Mouse (Mus musculus) kidney, postnatal 25 days (tissue): ENCODE measurements at regions not wholly inside any gene's neighbourhood (a gene's known extent, or its start where the extent isn't known, plus 50 kb on each side); places are given as distances from the start of the nearest gene placed in this dataset.

Source experiments
- DNase-seq, 2 experiments: peaks; one replicate each; pipeline ENCODE4 v3.0.0; 2021; ENCODE audit warnings: mixed read lengths in 2 of 2

DNA sequence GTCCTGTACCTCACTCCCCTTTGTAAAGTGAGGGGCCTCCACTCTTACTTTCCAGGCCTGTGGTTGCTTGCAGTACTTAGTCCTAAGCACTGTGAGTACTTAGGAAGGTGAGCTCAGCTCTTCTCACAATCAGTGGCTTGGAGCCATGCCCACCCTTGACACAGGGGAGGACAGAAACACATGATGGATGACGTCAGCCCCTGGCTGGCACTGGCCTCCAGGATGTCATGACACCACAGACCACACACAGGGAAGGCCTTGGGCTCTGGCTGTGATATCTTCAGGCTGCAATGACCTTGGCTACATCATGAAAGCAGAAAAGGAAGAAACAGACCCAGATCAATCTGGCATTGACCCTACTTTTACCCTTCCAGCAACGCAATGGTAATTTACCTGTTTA is 113.0 kb upstream of the Zmiz1 start:
- DNase-seq: peak; percentile 45 to 60

DNA sequence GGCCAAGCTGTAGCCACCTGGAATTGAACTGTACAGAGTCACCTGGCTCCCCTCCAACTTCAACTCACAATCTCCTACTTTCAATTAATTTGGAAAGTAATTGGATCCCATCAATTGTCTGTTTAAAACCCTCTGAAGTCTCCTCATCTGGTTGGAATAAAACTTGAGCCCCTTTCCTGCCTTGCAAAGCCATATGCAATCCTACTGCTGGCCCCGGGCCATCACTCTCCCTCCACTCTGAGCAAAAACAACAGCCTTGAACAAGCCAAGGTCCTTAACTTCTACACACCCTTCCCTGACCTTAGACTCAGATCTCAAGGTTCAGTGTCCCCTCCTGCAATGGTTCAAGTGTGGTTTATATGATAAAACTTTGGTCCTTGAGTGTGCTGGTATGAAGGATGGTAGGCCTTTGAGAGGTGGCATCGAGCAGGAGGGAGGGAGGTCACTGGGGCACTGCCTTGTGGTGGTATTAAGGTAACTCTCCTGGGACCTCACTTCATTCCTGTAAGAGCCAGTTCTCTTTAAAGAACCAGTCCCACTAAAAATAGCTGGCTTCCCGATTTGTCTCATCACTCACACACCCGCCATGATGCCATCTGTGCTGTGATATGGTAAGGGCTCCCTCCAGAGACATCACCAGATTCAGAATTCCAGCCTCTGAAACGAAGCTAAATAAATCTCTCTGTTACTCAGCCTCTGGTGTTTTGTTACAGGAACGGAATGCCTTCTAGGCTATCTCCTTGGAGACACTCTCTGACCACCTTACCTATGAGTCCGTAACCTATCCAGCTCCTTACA is 112.0 kb upstream of the Zmiz1 start:
- DNase-seq: peak; percentile 46 to 55

DNA sequence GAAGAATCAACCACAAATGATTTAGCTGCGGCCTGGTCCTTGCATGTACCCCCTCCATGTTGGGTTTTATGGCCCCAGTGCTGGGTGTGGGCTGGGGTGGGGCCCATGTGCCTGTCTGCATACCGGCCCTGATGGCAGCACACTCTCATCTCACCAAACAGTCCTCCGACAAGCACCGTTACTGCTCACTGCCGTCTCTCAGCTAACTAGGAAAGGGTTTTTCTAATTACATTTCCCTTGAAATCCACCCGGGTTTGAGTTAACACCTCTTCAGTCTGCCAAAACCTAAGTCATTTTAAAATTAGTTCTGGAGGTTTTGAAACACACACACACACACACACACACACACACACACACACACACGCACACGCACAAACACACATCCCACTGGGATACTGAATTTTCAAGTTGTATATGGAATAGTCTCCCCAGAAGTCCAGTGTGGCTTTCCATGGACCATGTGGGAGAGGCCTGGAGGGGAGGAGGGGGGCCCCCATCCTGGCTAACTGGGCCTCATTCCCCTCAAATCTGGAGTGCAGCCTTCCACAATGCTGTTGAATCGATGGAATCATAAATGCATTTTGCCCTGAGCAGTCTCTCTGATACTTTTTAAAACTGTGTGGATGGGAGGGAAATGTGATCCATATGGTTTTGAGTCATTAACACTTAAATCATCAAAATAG is 108.6 kb upstream of the Zmiz1 start:
- DNase-seq: no peak

DNA sequence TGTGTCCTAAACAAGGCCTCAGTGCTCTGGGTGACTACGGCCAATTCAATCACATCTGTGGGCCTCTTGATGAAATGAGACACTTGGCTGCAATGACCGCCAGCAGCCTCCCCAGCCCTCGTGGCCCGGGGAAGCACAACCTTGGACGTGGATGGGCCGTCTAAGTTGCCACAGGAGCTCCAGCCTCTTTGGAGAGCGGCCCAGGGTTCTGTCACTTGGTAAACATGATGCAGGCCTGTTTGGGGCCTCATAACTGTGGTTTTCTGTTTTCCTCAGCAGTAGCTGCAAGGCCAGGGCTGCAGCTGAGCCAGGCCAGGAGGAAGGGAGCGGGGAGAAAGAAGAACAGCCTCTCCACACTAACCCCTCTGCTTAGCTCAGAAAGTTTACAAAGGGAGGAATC is 105.2 kb upstream of the Zmiz1 start:
- peak; percentile 56 to 72 for DNase-seq

DNA sequence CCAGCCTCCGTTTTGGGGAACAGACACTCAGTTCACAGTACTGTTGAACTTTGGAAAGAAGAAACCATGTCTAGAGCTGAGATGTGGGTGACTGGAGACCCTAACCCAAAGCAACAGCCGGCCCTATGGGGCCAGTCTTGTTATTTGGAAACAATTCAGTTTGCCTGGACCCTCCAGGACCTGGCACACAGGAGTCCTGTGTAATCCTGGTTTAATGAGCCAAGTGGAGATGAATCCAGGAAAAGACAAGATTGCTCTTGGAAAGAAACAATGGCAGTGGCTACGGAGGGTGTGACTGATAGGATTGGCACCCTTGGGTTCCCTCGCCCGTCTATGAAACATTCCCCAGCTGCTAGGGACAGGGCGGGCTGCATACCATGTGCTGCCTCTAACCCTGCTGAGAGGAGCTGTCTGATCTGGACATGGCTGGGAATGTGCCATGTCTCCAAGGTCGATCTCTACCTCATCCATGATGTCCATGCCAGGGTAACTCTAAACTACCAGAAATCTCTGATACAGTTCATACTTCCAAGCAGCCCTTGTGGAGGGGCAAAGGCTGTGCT is 104.6 kb upstream of the Zmiz1 start:
- DNase-seq: no peak

DNA sequence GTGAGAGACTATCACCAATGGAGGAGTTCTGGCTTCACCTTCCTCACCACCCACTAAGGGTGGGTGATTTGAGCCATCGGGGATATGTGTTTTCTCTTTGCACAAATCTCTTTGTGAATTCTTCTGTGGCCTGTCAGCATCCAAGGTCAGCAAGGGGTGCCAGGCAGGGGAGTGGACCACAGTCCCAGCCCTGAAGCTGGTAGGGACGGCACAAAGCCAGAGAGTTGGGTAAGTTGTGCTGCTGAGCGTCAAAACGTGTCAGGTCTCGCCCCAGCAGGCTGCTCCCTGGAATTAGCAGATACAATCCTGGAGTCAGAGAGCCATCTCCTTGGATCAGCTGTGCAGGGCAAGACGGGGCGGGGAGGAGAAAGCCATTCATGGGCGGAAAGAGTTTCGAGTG is 101.2 kb upstream of the Zmiz1 start:
- no peak for DNase-seq

DNA sequence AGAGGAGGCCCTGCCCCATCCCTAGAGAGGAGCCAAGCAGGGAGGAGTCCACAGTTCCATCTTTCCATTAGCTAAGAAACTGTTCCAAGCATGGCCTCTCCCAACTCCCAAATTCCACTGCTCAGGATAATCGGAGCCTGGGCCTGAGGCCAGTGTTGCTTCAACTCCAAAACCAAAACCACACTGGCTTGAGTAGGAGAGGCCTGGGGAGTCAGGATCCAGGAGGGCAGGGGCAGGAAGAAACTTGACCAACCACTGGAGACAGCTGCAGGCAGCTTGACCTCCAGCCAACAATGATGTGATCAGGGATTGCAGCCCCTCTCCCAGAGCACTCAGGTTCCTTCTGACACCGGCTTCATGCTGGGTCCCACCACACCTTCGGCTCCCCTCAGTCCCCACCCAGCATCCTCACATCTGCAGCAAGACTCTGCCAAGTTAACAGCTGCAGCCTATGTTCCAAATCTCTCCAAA is 99.1 kb upstream of the Zmiz1 start:
- DNase-seq: no peak

DNA sequence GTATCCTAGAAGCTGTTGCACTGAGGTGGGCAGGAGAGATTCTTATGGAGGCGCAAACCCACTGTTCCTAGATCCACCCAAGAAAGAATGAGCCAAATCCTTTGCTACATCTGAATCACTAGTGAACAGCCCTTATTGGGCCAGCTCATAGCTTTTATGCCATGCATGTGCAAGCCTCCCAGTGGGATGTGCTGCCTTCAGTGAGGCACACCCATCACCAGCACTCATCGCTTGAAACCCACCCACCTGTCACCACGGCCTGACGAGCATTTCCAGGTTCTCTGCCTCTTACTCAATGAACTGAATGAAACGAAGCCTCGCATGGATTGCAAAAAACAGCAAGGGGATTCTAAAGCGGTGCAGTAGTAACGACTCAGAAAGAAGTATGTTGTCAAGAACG is 98.3 kb upstream of the Zmiz1 start:
- no peak for DNase-seq

DNA sequence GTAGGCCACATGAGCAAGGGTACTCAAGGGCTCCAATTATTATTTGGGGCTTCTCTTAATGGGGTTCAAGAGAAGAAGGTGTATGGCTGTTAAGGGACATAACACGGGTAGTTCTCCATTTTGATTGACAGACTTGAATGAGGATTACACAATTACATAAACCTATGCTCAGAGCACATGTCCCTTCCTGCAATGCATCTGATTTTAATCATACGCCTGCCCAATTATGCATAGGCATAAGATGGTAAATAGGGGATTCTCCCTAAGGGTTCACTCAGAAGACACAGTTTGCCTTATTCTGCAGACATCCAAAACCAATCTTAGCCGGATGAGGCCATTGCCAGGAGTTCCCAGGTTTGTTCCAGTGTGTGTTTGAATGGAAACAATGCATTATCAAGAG is 97.9 kb upstream of the Zmiz1 start:
- no peak for DNase-seq

DNA sequence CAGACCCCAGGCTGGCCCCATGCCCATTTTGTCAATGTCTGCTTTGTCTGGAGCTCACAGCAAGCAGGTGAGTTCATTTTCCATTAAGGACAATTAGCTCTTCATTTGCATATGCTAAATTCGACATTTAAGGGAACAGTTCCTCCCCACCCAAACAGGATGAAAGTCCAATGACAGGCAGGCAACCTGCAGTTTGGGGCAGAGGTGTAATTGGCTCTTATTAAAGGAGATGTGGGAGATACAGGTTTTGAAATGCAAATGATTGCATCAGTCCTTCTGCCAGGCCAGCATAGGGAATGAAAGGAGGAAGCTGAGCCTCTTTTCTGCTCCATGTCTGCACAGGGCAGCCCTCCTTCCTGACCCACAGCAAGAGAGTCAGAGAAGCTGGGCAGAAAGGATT is 96.2 kb upstream of the Zmiz1 start:
- no peak for DNase-seq

DNA sequence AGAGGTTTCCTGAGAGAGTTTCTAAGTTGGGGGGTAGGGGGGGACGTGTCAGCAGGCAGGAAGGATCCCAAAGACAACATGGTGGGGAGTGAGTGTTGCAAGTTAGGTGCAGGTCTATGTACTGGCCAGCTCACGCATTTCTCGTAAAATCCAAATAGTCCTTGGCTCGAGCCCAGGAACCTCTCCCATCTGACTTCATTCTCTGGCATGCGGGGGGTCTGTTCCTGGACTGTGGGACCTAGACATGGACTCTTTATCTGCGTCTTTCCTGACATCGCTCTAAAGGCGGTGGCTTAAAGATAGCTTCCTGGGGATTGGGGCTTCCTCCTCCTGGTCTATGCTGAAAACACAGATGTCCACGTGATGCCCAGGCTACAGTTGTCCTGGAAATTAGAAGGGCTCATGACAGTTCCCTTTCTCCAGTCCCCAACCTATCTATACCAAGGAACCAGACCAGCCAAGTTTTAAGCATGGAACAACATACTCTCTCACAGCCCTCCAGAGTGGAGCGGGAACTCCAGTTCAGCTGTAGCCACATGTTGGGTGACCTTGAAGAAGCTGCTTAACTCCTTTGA is 93.7 kb upstream of the Zmiz1 start:
- no peak for DNase-seq

DNA sequence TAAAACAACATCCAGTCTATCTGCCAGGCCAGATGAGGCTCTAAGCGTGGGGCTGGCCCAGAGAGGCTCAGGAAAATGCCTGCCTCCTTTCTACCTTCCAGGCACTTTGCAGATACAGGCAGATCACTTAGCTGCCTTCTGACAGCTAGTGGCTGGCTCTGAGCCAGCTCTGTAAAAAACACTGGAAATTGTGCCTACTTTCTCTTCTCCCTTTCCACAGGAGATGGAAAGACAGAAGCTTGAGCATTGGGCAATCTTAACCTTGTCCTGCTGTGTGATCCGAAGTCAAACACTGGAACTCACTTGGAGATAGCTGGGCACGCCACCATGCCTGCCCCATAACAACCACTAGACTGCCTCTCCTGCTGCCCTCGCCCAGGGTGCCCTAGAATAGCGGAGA is 93.0 kb upstream of the Zmiz1 start:
- no peak for DNase-seq

DNA sequence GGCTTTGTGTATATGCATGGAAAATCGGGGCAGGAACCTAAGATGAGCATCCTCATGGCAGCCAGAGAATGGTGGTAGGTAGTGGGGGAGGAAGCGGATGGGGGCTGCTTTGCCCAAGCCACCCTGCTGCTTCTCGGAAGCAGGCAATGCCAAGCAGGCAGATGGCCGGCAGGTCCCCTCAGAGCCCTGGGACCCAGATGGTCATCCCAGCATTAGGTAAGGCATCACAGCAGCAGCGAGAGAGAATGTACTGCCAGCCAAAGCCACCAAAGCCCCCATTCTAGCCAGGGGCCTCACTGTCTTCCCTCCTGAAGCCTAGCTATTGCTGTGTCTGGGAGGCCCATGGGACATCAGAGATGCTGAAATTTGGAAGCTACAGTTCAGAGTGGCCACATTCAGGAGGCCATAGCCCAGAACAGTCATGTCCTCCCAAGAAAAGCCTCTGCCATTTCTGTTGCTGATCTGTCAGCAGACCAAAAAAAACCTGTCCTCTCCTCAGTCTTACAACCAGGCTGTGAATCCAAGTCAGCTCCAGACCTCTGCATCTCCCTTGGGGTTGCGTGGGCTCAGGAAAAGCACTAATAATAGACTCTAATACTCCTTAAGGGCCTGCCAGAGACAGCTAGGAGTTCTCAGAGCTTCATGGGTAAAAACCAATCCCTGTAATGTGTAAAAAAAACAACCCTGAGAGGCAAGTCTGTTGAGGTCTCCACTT is 88.5 kb upstream of the Zmiz1 start:
- DNase-seq: no peak

DNA sequence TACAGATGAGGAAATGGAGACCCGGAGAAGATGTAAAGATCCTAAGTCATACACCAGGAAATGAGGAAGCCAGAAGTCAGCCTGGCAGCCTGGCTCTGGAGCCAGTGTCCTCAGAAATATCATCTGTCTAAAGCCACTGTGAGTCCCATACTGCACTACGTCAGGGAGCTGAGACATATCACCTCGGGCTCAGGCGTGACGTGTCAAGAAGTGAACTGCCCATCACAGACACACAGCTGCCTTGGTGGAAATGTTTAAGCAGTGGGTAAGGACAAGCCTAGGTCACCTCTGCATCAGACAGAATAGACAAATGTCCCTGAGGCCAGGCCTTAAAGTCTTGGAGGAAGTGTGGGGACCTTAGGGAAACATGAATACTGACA is 88.0 kb upstream of the Zmiz1 start:
- no peak for DNase-seq

DNA sequence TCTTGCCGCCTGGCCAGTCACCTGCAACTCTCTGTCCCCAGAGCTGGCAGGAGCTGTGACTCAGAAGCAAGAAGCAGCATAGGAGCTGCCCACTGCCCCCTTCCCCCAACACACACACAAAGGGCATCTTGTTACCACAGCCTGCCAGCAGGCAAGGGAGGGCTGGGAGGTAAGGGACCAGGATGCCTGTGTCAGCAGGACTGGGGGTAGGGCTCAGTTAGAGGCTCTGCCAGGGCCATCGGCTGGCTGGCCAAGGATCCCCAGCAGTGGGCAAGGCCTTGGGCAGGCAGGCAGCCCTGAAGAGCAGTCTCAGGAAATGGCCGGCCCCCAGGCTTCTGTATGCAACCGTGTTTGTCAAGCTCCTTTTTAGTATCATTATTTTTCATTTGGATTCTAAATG is 87.3 kb upstream of the Zmiz1 start:
- DNase-seq: peak; percentile 47 to 85

DNA sequence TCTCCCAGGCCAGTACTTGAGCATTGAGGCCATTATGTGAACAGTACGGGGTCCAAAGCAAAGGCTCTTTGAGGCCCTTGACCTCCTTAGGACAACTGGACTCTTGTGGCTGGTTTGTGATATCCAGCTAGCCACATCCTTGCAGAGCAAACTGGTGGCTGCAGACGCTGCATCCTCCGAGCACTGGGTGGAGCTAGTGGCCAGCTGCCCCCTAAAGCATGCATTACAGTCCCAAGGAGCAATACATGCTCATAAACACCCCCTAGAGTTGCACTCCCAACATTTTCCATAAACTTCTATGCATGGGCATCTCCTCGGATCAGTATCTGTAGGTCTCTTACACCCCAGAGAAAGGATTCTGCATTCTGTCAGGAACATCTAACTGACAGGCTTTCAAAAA is 86.4 kb upstream of the Zmiz1 start:
- DNase-seq: no peak

DNA sequence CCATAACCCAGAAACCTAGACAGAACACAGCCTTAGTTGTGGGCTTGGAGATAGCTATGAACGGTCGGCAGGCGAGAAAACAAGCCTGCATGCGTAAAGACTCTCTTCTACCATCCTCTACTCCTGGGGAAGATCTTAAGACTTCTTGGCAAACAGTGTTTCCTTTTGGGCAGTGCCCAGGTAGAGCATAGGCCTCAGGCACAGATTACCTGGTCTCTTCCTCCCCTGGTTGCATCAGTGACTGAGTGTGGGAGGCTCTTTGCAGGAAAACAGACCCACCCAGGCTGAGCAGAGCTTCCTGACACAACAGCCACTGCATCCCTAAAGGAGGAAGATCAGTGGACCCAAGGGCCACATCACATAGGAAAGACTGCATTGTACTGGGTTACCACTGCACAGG is 85.8 kb upstream of the Zmiz1 start:
- DNase-seq: no peak

DNA sequence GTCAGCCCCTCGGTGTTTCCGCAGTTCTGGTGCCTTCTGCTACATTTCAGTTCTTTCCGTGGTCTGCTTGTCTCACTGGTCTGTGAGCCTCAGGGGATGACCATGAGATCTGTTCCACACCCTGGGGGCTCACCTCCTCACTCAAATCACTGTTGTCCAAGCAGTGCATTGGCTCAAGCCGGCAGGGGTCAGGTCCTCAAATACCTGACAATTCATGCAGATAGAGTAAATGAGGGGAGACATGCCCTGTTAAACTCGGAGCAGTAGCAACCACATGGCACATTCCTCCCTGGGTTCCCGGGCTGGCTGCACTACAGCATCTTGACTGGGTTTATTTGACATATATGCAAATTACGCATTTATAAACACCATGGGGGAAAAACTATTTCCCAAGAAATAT is 84.0 kb upstream of the Zmiz1 start:
- peak in 1 of 2 experiments; percentile 38 for DNase-seq

DNA sequence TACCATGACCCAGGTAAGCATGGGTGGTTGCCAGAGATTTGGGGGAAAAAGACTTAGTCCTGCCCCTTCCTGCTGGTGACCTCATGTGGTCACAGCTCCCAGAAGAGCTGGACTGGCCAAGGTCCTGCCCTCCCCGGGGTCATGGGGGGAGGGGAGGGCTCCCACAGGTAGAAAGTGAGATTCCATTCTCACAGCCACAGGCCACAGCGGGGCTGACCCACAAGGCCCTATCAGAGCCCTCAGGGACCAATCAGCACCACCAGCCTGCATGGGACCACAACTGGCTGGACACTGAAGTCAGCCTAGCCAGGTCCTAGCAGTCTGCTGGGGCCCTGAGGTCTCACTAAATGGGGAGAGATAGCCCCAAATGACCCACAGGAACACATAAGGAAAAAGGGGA is 81.9 kb upstream of the Zmiz1 start:
- peak in 1 of 2 experiments; percentile 38 for DNase-seq

DNA sequence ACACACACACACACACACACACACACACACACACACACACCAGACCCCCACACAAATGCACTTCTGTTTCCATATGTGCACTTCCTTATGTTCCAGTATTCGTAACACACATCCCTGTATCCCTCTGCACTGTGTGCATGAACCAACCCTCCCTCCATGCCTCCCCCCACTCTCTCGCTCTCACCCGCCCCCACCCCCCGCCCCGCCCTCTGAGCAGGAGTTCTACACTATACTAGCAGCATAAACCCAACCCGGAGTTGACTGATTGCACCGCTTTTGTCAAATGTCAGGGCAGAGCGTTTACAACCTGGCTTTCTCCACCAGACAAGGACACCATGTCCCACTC is 81.5 kb upstream of the Zmiz1 start:
- DNase-seq: no peak

DNA sequence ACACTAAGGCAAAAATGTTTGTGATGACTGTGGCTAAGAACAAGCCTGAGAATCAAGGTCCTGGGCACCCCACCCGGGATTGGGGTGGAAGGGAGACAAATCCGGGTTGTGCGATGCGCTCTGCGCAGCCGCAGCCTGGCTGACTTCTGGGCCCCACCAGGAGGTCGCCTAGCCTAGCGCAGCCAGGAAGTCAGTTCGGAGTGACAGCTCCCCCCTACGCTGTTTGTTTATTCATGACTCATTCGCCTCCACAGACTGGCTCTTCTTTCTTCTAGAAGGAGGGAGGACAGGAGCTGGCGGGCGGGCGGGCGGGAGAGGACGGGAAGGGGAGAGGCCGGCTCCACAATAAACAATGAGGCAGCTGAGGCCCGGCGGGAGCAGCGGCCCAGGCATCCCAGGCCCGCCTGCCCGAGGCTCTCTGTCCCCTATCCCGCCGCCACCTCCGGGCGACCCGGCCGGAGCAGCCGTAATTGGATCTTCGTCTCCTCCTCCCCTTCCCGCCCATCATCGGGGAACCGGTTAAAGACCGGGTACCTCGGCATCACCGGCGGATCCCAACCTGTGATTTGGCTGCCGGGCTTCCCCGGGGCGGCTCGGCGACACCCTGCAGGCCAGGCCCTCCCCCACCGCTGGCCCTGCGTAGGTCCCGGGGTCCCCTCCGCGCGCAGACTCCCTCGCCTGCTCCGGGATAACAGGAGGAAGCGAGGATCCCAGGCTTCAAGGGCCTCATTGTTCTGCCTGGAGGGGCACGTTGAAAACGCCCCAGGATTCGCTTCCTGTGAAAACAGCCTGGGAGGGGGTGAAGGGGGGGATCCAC is 80.9 kb upstream of the Zmiz1 start:
- peak; percentile 78 to 91 for DNase-seq

DNA sequence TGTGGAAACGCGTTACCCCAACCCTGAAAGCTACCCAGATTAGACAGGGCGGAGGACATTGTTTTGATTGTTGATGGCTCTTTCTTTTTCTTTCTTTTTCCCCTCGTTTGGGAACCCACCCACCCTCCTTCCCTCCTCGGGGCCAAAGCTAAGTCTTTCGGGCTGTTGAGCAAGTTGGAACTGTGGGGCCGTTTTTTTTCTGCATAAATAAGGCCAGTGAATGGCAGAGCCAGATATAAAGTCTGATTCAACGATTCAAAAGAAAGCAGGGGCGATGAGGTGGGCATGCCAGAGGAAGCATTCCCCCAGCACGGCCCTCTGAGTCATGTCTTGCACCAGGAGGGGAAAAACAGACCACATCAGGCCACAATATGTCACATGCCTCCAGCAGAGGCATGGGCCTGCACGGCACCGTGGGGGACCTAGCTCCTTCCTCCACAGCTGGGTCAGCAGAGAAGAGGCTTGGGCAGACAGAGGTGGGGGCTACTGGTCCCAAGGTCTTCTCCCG is 80.2 kb upstream of the Zmiz1 start:
- DNase-seq: peak in 1 of 2 experiments; percentile 32
